Mouse (Mus musculus) spleen, adult 2 months (tissue): ENCODE data around the gene Cish.

ENCODE experiments used
- CTCF ChIP-seq: fragments of 200-500 bp; IDR thresholded peaks from 2 replicates; pipeline ENCODE4 v1.5.1; 2011; ENCODE audit warnings: mild to moderate bottlenecking, inconsistent platforms; ENCODE audit not compliant: insufficient read depth, insufficient read length, insufficient replicate concordance; ENCODE audit errors: extremely low read depth
- POLR2A ChIP-seq: fragments of 200-500 bp; IDR thresholded peaks from 2 replicates; pipeline ENCODE4 v1.6.1; 2011; ENCODE audit warnings: low read depth, low read length, inconsistent platforms

DNA sequence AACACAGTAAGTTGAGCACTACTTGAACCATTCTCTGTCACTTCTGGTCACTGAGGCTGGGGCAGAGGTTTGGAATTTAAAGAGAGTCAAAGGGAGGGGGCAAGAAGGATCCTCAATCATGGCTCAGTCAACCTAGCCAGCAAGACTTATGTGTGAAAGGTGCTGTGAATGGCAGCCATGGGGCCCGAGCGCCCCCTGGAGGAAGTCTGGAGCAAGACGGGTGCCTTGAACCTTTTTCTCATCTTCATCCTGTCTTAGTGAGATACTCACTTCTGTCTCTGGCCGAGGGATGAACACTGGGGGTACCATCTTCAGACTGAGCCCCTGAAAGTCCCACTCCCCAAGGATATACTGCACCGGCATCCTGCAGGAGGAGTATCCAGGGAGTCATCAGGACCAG is 40.1 kb downstream of the Cish start:
- peak; percentile 99 for TF ChIP-seq CTCF
- TF ChIP-seq POLR2A, result no peak
